Mouse (Mus musculus) cerebral cortex, adult 2 months (tissue): Measurements from ENCODE around the gene Gm3259.

Source experiments
- WGBS: fragments of 180-500 bp; shearing (Covaris S2); methylation state at CpG from one replicate; pipeline ENCODE4 v1.1.7; 2018; 5-methylcytosine and 5-hydroxymethylcytosine counted together

Gene Gm3259

DNA sequence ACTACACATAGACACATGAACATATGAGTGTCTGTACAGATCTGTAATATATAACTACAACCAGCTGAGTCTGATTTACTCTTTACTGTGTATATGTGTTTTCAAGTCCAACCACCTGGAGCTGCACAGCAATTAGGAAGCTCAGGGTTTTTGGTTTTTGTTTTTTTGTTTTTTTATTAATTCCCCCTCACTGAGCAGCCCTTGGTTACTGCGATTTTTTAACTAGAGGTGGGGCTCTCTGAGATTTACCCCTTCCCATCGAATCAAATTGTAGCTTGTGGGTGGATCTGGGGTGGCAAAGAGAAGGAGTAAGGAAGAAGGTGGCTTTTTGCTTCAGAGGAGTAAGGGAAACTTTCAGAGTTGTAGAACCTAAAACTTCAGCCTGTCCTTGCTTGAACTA lies at the start of gene Gm3259:
Gene Gm3259 (plus strand): TSS at position 301 of the 400 bp plus-strand sequence.
- 49% methylated on average over 2 of the region's 2 CpGs for WGBS

- WGBS: no CpG with 5 or more reads among the region's 1 CpGs
These were observed 33.0 kb upstream of the Gm3259 start, which contains the start of gene Gm10424 for GRCm38 (mm10) chr5:95272668-95273067. Gene Gm10424, minus strand, starts transcription at chr5:95272768.
